Mouse (Mus musculus): ENCODE measurements at regions not wholly inside any gene's neighbourhood (a gene's known extent, or its start where the extent isn't known, plus 50 kb on each side); places are given as distances from the start of the nearest gene placed in this dataset.

GRCm38 (mm10) chr5:116914876-116915275 is 201.0 kb downstream of the Suds3 start:
- DNase-seq (ENCODE audit: extremely low spot score, low read depth, low spot score), result peak; percentile 24

GRCm38 (mm10) chr5:116900846-116901245 is 215.1 kb downstream of the Suds3 start:
- no peak for DNase-seq (ENCODE audit: extremely low spot score, low read depth, low spot score)

GRCm38 (mm10) chr5:116897391-116897790 is 218.5 kb downstream of the Suds3 start:
- no peak for DNase-seq (ENCODE audit: extremely low spot score, low read depth, low spot score)

- no peak for DNase-seq (ENCODE audit: extremely low spot score, low read depth, low spot score)
Observed at GRCm38 (mm10) chr5:116895036-116895783, 220.7 kb downstream of the Suds3 start.

- no peak for DNase-seq (ENCODE audit: extremely low spot score, low read depth, low spot score)
Observed at GRCm38 (mm10) chr5:116894575-116894974, 221.3 kb downstream of the Suds3 start.

GRCm38 (mm10) chr5:116892877-116893276 is 223.0 kb downstream of the Suds3 start:
- DNase-seq (ENCODE audit: extremely low spot score, low read depth, low spot score), result no peak

- DNase-seq (ENCODE audit: extremely low spot score, low read depth, low spot score), result no peak
Observed at GRCm38 (mm10) chr5:116889224-116889623, 226.7 kb downstream of the Suds3 start.

GRCm38 (mm10) chr5:116886181-116887136 is 229.5 kb downstream of the Suds3 start:
- no peak for DNase-seq (ENCODE audit: extremely low spot score, low read depth, low spot score)

- no peak for DNase-seq (ENCODE audit: extremely low spot score, low read depth, low spot score)
Observed at GRCm38 (mm10) chr5:116879761-116880160, 236.2 kb downstream of the Suds3 start.

- no peak for DNase-seq (ENCODE audit: extremely low spot score, low read depth, low spot score)
Observed at GRCm38 (mm10) chr5:116874941-116875340, 241.0 kb downstream of the Suds3 start.

GRCm38 (mm10) chr5:116868115-116868514 is 247.8 kb downstream of the Suds3 start:
- DNase-seq (ENCODE audit: extremely low spot score, low read depth, low spot score), result no peak

GRCm38 (mm10) chr5:116864275-116864674 is 251.6 kb downstream of the Suds3 start:
- DNase-seq (ENCODE audit: extremely low spot score, low read depth, low spot score), result no peak

GRCm38 (mm10) chr5:116852691-116853090 is 261.1 kb upstream of the Srrm4 start:
- DNase-seq (ENCODE audit: extremely low spot score, low read depth, low spot score), result no peak

- DNase-seq (ENCODE audit: extremely low spot score, low read depth, low spot score), result no peak
Observed at GRCm38 (mm10) chr5:116831874-116832273, 240.3 kb upstream of the Srrm4 start.

GRCm38 (mm10) chr5:116829771-116830170 is 238.2 kb upstream of the Srrm4 start:
- peak; percentile 66 for DNase-seq (ENCODE audit: extremely low spot score, low read depth, low spot score)

- no peak for DNase-seq (ENCODE audit: extremely low spot score, low read depth, low spot score)
Observed at GRCm38 (mm10) chr5:116823260-116823659, 231.6 kb upstream of the Srrm4 start.

GRCm38 (mm10) chr5:116822141-116822540 is 230.5 kb upstream of the Srrm4 start:
- no peak for DNase-seq (ENCODE audit: extremely low spot score, low read depth, low spot score)

- no peak for DNase-seq (ENCODE audit: extremely low spot score, low read depth, low spot score)
Observed at GRCm38 (mm10) chr5:116809799-116810198, 218.2 kb upstream of the Srrm4 start.

- DNase-seq (ENCODE audit: extremely low spot score, low read depth, low spot score), result no peak
Observed at GRCm38 (mm10) chr5:116809001-116809759, 217.6 kb upstream of the Srrm4 start.

- DNase-seq (ENCODE audit: extremely low spot score, low read depth, low spot score), result no peak
Observed at GRCm38 (mm10) chr5:116797460-116797859, 205.8 kb upstream of the Srrm4 start.

- no peak for DNase-seq (ENCODE audit: extremely low spot score, low read depth, low spot score)
Observed at GRCm38 (mm10) chr5:116795169-116795568, 203.6 kb upstream of the Srrm4 start.

Measured in hindlimb bud, embryonic 11.5 days (tissue).